Mouse (Mus musculus) C2C12 (cell line): Measurements from ENCODE around the gene Gimap4.

Experiments used
- CEBPB ChIP-seq: IDR thresholded peaks from one replicate; pipeline ENCODE4 v1.6.1; 2011; ENCODE audit warnings: low read depth, mild to moderate bottlenecking, control low read depth, moderate library complexity
- CTCF ChIP-seq: IDR thresholded peaks from one replicate; pipeline ENCODE4 v1.5.1; 2011; ENCODE audit not compliant: control insufficient read depth, insufficient read depth, insufficient read length
- FOSL1 ChIP-seq: IDR thresholded peaks from one replicate; pipeline ENCODE4 v1.8.0; 2011; ENCODE audit warnings: mild to moderate bottlenecking, low read length; ENCODE audit not compliant: poor library complexity, insufficient read depth, severe bottlenecking
- MAX ChIP-seq: IDR thresholded peaks from one replicate; pipeline ENCODE4 v1.6.1; 2011; ENCODE audit warnings: mild to moderate bottlenecking, control low read depth
- MYOD1 ChIP-seq: IDR thresholded peaks from one replicate; pipeline ENCODE4 v1.6.1; 2011; ENCODE audit warnings: low read depth; ENCODE audit not compliant: control insufficient read depth, insufficient read length
- MYOG ChIP-seq: IDR thresholded peaks from one replicate; pipeline ENCODE4 v1.6.1; 2011; ENCODE audit not compliant: control insufficient read depth, insufficient read length; ENCODE audit errors: extremely low read depth
- USF1 ChIP-seq: IDR thresholded peaks from one replicate; pipeline ENCODE4 v1.6.1; 2011; ENCODE audit warnings: low read depth, mild to moderate bottlenecking, control low read depth, moderate library complexity

- no peak for TF ChIP-seq MYOG
- no peak for TF ChIP-seq CTCF
- TF ChIP-seq USF1, result no peak
- no peak for TF ChIP-seq MYOD1
- TF ChIP-seq CEBPB, result no peak
- TF ChIP-seq MAX, result no peak
- no peak for TF ChIP-seq FOSL1
Measured at GRCm38 (mm10) chr6:48678391-48678790, 6.0 kb upstream of the Gimap4 start.
